Mouse (Mus musculus) gastrocnemius, adult 2 months (tissue): ENCODE data around the gene Palb2. TPM values are rescaled to one million over a fixed set of nuclear protein-coding genes. Genes with fewer than 3 reads are reported as not detected.
A peak's percentile ranks its signal among the peaks of the same experiment; 100 is the strongest.
"Not testable (repeated sequence)": the region's sequence is repeated elsewhere in the genome, so short reads cannot be mapped to it uniquely, and the experiment has no call there.

ENCODE experiments used
- DNase-seq: peaks from one replicate; pipeline ENCODE4 v3.0.0; 2022
- H3K27ac ChIP-seq: fragments of 200-600 bp; 2 replicates; pipeline ENCODE4 v1.8.1; 2022; ENCODE audit warnings: mild to moderate bottlenecking
- H3K4me3 ChIP-seq: fragments of 200-600 bp; 2 replicates; pipeline ENCODE4 v1.8.1; 2022; ENCODE audit warnings: mild to moderate bottlenecking, moderate library complexity
- CTCF ChIP-seq: fragments of 200-600 bp; IDR thresholded peaks from 2 replicates; pipeline ENCODE4 v1.8.1; 2022; ENCODE audit warnings: antibody characterized with exemption, mild to moderate bottlenecking, moderate library complexity
- intact Hi-C: fragments of 180-260 bp; cut with DNase I; formaldehyde crosslinking; loops from one replicate; pipeline ENCODE4 v1.15.1; 2025
- total RNA-seq, 2 experiments: library from RNA; stranded (reverse); gene quantifications; 2 replicates each; pipeline ENCODE4 v1.2.3; 2021

Gene Palb2
- total RNA-seq, 2 experiments from 2014 or later: 0.61 to 0.66 TPM

DNA sequence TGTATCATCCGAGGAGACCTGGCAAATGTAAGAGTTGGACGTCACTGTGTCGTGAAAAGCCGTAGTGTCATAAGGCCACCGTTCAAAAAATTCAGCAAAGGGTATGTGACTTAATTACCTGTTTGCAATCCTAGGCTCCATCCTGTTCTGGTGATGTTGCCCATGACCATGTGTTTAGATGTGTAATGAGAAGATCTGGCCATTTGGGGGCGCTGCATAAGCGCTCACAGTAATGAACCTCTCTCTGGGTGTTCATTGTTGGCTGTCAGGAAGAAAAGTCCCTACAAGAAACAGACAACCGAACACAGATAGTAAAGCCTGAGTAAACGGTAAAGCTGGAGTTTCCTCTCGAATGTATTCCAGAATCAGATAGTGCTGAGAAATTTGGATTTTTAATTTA is 2.3 kb upstream of the Palb2 start:
- no peak for DNase-seq
- intact Hi-C loops: no loop called here
- TF ChIP-seq CTCF: peak; percentile 47
- Histone ChIP-seq H3K4me3 (no peak overlapping the region), H3K27ac (no peak overlapping the region)

DNA sequence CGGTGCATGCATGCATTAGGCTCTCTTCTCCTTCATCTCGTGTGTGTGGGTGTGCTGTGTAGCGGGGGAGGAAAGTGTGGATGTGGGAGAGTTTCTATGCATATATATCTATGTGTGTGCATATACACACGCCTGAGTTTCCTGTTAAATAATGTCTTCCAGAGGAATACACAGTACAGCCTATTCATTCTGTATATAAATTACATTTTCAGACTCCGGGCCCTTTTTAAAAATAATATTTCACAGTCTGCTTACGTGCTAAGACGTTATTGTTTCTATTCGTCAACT is 497 bp upstream of the Palb2 start:
- Histone ChIP-seq H3K27ac (peak overlapping the region; percentile 92), H3K4me3 (peak overlapping the region; percentile 81)
- TF ChIP-seq CTCF: no peak
- DNase-seq: no peak
- intact Hi-C loops: no loop called here

DNA sequence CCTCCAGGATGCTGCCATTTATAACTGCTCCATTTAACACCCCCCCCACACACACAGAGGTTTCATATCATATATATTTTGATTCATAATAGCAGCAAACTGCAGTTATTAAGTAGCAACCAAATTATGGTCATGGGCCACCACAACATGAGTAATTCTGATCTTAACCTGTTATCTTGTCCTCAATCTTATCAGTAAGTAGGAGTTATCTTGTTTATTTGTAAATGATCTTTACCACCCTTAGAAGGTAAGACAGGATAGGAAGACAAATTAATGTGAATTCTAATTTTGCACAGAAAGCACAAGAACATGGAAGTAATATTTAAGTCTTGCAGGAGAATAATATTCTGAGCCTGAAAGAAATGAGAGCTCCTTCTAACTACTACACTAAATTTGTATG is 951 bp downstream of the Palb2 start:
- intact Hi-C loops: no loop called here
- DNase-seq: no peak
- no peak overlapping the region for H3K27ac ChIP-seq
- no peak for TF ChIP-seq CTCF
- H3K4me3 ChIP-seq: peak overlapping the region; percentile 81

DNA sequence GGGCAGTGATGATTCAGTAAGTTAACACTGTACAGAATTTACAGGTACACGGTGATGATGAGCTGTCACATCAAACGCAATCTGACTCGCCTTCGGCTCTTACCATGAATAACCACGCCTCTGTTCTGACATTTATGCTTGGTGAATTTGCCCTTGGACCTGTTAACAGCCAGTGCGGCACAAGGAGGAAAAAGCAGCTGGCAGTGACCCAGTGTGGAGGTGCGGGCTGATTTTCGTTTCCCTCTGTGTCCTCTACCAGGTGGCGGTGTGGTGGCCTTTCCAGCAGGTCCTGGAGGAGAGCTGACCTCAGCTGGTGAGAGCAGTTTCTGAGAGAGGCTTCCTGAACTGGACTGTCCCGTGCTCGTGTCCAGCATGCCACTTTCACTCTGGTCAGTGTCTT is 5.8 kb downstream of the Palb2 start:
- no peak for DNase-seq
- intact Hi-C loops: no loop called here
- no peak for TF ChIP-seq CTCF
- H3K4me3 ChIP-seq: no peak overlapping the region
- H3K27ac ChIP-seq: no peak overlapping the region

DNA sequence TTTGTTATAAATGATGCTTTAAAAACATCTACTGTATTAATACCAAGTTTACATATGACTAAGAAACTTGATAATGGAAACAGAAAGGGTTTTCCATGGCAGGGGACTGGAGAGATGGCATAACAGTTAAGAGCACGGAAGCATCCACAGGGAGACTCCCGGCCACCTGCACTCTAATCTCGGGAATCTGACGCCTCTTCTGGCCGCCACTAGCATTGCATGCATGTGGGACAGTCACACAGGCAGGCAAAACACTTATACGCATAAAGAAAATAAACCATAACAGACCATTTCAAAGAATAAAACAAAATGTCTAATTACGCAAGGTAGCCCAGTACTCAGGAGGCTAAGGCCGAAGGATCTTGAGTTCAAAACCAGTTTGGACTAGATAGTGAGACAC is 7.1 kb downstream of the Palb2 start:
- intact Hi-C loops: no loop called here
- peak; percentile 8; the same call in 1 of the 2 replicates for TF ChIP-seq CTCF
- DNase-seq: no peak

DNA sequence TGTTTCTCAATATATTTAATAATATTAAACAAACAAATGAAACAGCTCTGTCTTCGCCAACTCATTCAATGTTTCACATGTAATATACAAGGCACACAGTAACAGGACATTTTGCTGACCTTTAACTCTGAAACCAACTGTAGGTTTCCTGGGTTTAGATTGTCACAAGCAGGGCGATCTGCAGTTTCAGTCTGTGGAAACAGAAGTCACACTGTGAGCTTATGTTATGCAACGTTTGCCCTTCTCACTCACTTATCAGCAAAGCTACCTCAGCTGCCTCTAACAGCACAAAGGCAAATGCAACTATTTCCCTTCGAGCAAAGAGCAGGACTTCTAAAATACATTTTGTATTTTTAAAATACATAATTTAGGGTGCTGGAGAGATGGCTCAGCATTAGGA is 9.3 kb downstream of the Palb2 start:
- H3K4me3 ChIP-seq: no peak overlapping the region
- TF ChIP-seq CTCF: no peak
- no peak for DNase-seq
- intact Hi-C loops: no loop called here
- no peak overlapping the region for H3K27ac ChIP-seq

More for the DNA sequence above, 7.1 kb downstream of the Palb2 start:
- Histone ChIP-seq H3K4me3 (no peak overlapping the region), H3K27ac (no peak overlapping the region)

DNA sequence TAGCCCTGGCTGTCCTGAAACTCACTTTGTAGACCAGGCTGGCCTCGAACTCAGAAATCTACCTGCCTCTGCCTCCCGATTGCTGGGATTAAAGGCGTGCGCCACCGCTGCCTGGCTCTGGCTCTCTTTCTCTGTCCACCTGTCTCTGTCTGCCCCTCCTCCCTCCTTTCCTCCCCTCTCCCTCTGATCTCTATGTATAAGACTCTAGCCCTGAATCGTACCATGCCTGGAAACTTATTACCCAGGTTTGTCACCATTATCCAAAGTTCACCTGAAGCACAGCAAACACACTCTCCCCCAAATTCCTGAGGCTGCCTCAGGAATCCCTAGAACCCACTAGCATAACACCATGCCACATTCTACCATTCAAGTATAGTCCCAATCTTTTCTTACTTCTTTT is 24.6 kb downstream of the Palb2 start:
- TF ChIP-seq CTCF: no peak
- Histone ChIP-seq H3K27ac (no peak overlapping the region), H3K4me3 (no peak overlapping the region)
- DNase-seq: no peak
- intact Hi-C loops: no loop called here

DNA sequence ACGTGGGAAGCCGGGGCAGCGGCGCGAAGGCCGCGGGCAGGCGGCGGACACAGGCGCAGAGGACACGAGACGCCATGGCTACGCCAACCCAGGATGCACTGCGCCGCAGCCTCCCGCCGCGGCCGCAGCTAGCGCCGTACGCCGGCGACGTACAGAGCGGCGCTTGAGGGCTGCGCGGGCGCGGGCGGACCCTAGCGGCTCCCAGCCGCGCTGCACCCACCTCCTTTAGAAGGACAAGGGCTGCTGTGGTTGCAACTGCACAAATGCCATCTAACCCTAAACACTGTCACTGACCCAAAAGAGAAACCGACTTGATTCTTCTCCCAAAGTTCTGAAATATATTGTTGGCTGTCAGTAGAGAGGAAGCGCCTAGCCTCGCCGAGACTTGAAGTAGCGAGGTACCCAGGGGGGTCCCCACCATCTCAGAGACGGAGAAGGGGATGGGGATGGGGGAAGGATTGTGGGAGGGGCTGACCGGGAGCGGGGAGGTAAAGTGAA is 31.0 kb downstream of the Palb2 start, which contains the start of gene Ndufab1:
Ndufab1 (minus strand) TSS at position 140 of the 498 bp plus-strand sequence.
- peak; percentile 91 for TF ChIP-seq CTCF
- DNase-seq: peak; percentile 93
- Histone ChIP-seq H3K27ac (peak within 1 kb of the TSS; percentile 95), H3K4me3 (peak within 1 kb of the TSS; percentile 90)
- intact Hi-C loops: no loop called here

DNA sequence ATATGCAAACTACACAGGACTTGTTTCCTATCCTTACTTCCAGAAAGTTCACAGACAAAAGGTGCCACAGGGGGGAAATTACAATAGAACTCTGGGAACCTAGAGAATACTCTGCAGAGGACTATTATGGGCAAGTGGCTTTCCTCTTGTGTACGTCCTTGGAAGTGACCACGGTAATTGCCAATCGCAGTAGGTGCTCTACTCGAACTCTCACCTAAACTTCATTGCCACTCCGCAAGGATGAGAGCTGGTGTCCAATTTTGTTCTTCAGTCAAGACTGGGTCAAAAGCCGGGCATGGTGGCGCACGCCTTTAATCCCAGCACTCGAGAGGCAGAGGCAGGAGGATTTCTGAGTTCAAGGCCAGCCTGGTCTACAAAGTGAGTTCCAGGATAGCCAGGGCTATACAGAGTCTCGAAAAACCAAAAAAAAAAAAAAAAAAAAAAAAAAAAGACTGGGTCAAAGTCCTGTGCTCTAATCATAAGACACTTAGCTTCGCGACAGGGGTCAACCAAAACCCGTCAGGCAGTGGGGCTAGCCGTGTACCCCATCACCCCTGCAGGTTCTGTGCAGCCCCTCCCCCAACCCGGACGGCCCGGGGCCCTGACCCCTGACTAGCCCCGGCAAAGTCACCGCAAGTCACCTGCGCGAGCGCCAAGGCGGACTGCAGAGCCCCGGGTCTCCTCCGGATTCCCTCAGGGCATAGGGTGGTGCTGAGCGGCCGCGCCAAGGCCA is 31.6 kb downstream of the Palb2 start:
- peak overlapping the region; percentile 95 for H3K27ac ChIP-seq
- H3K4me3 ChIP-seq: peak overlapping the region; percentile 90
- intact Hi-C loops: not testable (repeated sequence)

DNA sequence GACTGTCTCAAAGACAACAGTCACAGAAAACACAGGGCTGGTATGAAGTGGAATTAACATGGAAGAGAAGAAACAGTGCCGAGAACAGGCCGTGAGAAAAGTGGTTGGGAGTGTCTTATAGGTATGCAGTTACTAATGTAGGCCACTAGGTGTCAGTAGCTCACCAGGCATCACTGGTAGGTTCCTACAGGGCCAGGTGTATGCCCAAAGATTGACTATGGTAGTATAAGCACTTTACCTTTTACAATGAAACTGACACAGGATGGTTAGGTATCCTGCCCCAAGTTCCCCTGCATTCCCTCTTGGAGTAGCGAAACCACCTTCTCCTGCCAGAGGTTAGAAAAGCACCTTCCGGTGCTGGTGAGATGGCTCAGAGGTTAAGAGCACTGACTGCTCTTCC is 33.6 kb downstream of the Palb2 start:
- peak; percentile 26 for DNase-seq
- peak overlapping the region; percentile 39 for H3K4me3 ChIP-seq
- H3K27ac ChIP-seq: no peak overlapping the region
- peak; percentile 89 for TF ChIP-seq CTCF
- intact Hi-C loops: loop anchor here (2.0 to 5.0 kb wide), 2 partner anchors 30 to 98 kb away; no protein-coding TSS in a partner anchor

More for the DNA sequence above, 31.6 kb downstream of the Palb2 start:
- DNase-seq: not testable (repeated sequence)

DNA sequence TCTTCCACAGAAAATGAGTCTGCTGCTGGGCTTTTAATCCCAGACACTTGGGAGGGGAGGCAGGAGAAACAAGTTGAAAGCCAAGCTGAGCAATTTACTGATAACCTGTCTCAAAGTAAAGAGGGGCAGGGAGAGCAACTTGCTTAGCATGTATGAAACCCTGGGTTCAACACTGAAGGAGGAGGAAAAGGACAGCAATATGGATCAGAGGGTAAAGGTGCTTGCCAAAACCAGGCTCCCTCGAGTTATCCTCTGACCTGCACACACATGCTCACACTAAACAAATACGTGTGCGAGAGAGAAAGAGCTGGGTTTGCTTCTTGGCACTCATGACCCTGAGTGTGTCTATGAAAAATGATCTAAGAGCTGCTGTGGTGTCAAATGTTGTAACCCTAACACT is 34.8 kb downstream of the Palb2 start:
- intact Hi-C loops: loop anchor here (2.0 to 5.0 kb wide), 2 partner anchors 29 to 99 kb away; no protein-coding TSS in a partner anchor
- Histone ChIP-seq H3K27ac (no peak overlapping the region), H3K4me3 (no peak overlapping the region)
- DNase-seq: no peak
- no peak for TF ChIP-seq CTCF

DNA sequence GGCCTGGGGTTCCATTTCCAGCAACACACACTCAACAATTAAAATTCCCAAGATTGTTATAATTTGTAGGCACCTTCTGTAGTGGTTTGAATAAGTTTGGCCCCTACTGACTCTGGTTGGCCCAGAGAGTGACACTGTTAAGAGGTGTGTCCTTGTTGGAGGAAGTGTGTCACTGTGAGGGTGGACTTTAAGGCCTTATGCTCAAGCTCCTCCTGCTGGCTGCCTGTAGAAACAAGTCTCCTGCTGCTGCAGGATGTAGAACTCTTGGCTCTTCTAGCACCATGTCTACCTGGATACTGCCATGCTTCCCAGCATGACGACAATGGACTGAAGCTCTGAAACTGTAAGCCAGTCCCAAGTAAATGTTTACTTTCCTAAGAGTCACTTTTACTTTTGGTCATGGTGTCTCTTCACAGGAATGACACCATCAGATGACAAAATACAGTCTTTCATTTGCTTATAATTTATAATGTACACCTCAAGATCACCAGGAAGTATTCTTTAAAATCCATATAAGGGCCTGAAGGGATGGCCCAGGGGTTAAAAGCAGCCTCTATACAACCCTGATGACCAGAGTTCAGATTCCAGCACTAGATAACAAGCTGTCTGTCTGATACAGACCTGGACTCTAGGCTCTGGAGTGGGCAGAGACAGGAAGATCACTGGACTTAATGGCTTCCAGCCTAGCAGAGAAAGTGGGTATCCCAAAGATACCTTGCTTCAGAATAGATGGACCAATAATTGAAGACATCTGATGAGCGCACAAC is 38.0 kb downstream of the Palb2 start:
- TF ChIP-seq CTCF: no peak
- Histone ChIP-seq H3K27ac (0 out of 2 replicates have a peak overlapping the region, but pooled peaks have one; percentile 16), H3K4me3 (no peak overlapping the region)
- no peak for DNase-seq
- intact Hi-C loops: loop anchor here (5.0 kb wide), 1 partner anchor 103 kb away; no protein-coding TSS in a partner anchor
